Mouse (Mus musculus) lung, embryonic 16.5 days (tissue): ENCODE measurements at regions not wholly inside any gene's neighbourhood (a gene's known extent, or its start where the extent isn't known, plus 50 kb on each side); places are given as distances from the start of the nearest gene placed in this dataset.
A peak's percentile ranks its signal among the peaks of the same experiment; 100 is the strongest.

Experiments
- ATAC-seq: fragments of 200-750 bp; cut with Nextera tagmentation; 2 replicates; pipeline ENCODE4 v1.8.0; 2017; ENCODE audit warnings: low read depth, mild to moderate bottlenecking, moderate library complexity
- H3K27ac ChIP-seq: fragments of 300-500 bp; sonication (generic); 2 replicates; pipeline ENCODE4 v1.5.1; 2014; ENCODE audit warnings: mild to moderate bottlenecking, control low read depth, low read length
- H3K27me3 ChIP-seq: fragments of 300-500 bp; sonication (generic); 2 replicates; pipeline ENCODE4 v1.6.1; 2014; ENCODE audit warnings: low read depth, low read length, mixed read lengths; ENCODE audit not compliant: control insufficient read depth, insufficient read depth
- H3K36me3 ChIP-seq: fragments of 300-500 bp; sonication (generic); 2 replicates; pipeline ENCODE4 v1.6.1; 2014; ENCODE audit warnings: low read length; ENCODE audit not compliant: control insufficient read depth, insufficient read depth
- H3K4me1 ChIP-seq: fragments of 300-500 bp; sonication (generic); replicated peaks from 2 replicates; pipeline ENCODE4 v1.6.1; 2014; ENCODE audit warnings: low read length, mixed read lengths; ENCODE audit not compliant: control insufficient read depth, insufficient read depth
- H3K4me2 ChIP-seq: fragments of 300-500 bp; sonication (generic); 2 replicates; pipeline ENCODE4 v1.6.1; 2014; ENCODE audit warnings: low read depth, low read length, control low read depth
- H3K4me3 ChIP-seq: fragments of 300-500 bp; sonication (generic); 2 replicates; pipeline ENCODE4 v1.5.1; 2014; ENCODE audit warnings: mild to moderate bottlenecking, low read length, control low read depth
- H3K9ac ChIP-seq: fragments of 300-500 bp; sonication (generic); 2 replicates; pipeline ENCODE4 v1.6.1; 2014; ENCODE audit warnings: low read length, control low read depth
- H3K9me3 ChIP-seq: fragments of 300-500 bp; sonication (generic); 2 replicates; pipeline ENCODE4 v1.6.1; 2016; ENCODE audit warnings: low read length; ENCODE audit not compliant: control insufficient read depth
- WGBS: fragments of 180-500 bp; shearing (Covaris S2); extraction: QIAGEN DNeasy Blood & Tissue Kit; methylation state at CpG from one replicate; pipeline ENCODE4 v1.1.7; 2014; 5-methylcytosine and 5-hydroxymethylcytosine counted together

- ATAC-seq, result no peak
- Histone ChIP-seq H3K36me3 (no peaks in the 10 kb centered on the region), H3K9ac (no peak overlapping the region), H3K27ac (no peak overlapping the region), H3K27me3 (no peaks in the 10 kb centered on the region), H3K9me3 (no peaks in the 10 kb centered on the region), H3K4me3 (no peak overlapping the region), H3K4me1 (peaks cover 43% of the 10 kb centered on the region), H3K4me2 (no peak overlapping the region)
- WGBS, result 80% methylated on average over 7 of the region's 7 CpGs
Observed at GRCm38 (mm10) chr8:126696346-126697010, 102.7 kb upstream of the Irf2bp2 start.

GRCm38 (mm10) chr8:126694370-126694769 lies 100.6 kb upstream of the Irf2bp2 start:
- no peak overlapping the region; the same call in 1 of the 2 replicates for H3K9ac ChIP-seq
- no peak overlapping the region; the same call in 1 of the 2 replicates for H3K4me2 ChIP-seq
- no peaks in the 10 kb centered on the region for H3K9me3 ChIP-seq
- no peak for ATAC-seq
- peaks cover 35% of the 10 kb centered on the region for H3K4me1 ChIP-seq
- H3K27me3 ChIP-seq, result no peaks in the 10 kb centered on the region
- H3K27ac ChIP-seq, result peak overlapping the region; percentile 80
- no peak overlapping the region for H3K4me3 ChIP-seq
- 42% methylated on average over 7 of the region's 7 CpGs for WGBS
- H3K36me3 ChIP-seq, result no peaks in the 10 kb centered on the region

- H3K27me3 ChIP-seq, result no peaks in the 10 kb centered on the region
- H3K36me3 ChIP-seq, result no peaks in the 10 kb centered on the region
- no peak overlapping the region for H3K9ac ChIP-seq
- no peak overlapping the region for H3K4me2 ChIP-seq
- peaks cover 31% of the 10 kb centered on the region for H3K4me1 ChIP-seq
- 88% methylated on average over 1 of the region's 1 CpGs for WGBS
- H3K9me3 ChIP-seq, result no peaks in the 10 kb centered on the region
- H3K27ac ChIP-seq, result peak overlapping the region; percentile 80; the same call in 1 of the 2 replicates
- H3K4me3 ChIP-seq, result no peak overlapping the region
- no peak for ATAC-seq
Observed at GRCm38 (mm10) chr8:126693642-126694041, 99.9 kb upstream of the Irf2bp2 start.

GRCm38 (mm10) chr8:126692711-126693110 lies 98.9 kb upstream of the Irf2bp2 start:
- no peak overlapping the region for H3K4me2 ChIP-seq
- no peak overlapping the region for H3K4me3 ChIP-seq
- WGBS, result 80% methylated on average over 3 of the region's 3 CpGs
- H3K9me3 ChIP-seq, result no peaks in the 10 kb centered on the region
- H3K27me3 ChIP-seq, result no peaks in the 10 kb centered on the region
- no peak overlapping the region for H3K9ac ChIP-seq
- 0 out of 2 replicates have a peak, but pooled peaks have one; percentile 10 for ATAC-seq
- peak overlapping the region; percentile 78 for H3K27ac ChIP-seq
- peaks cover 24% of the 10 kb centered on the region for H3K4me1 ChIP-seq
- no peaks in the 10 kb centered on the region for H3K36me3 ChIP-seq

GRCm38 (mm10) chr8:126692263-126692662 lies 98.5 kb upstream of the Irf2bp2 start:
- WGBS, result 27% methylated on average over 3 of the region's 3 CpGs
- ATAC-seq, result peak; percentile 49

GRCm38 (mm10) chr8:126688450-126688849 lies 94.7 kb upstream of the Irf2bp2 start:
- H3K4me1 ChIP-seq, result peaks cover 20% of the 10 kb centered on the region
- H3K4me2 ChIP-seq, result no peak overlapping the region
- H3K36me3 ChIP-seq, result no peaks in the 10 kb centered on the region
- H3K27me3 ChIP-seq, result no peaks in the 10 kb centered on the region
- 76% methylated on average over 5 of the region's 5 CpGs for WGBS
- H3K9ac ChIP-seq, result no peak overlapping the region
- ATAC-seq, result no peak
- H3K4me3 ChIP-seq, result no peak overlapping the region
- no peak overlapping the region for H3K27ac ChIP-seq
- no peaks in the 10 kb centered on the region for H3K9me3 ChIP-seq

More at GRCm38 (mm10) chr8:126692263-126692662, 98.5 kb upstream of the Irf2bp2 start:
- H3K4me2 ChIP-seq, result no peak overlapping the region
- H3K27me3 ChIP-seq, result no peaks in the 10 kb centered on the region
- no peaks in the 10 kb centered on the region for H3K9me3 ChIP-seq
- no peak overlapping the region for H3K4me3 ChIP-seq
- H3K4me1 ChIP-seq, result peaks cover 24% of the 10 kb centered on the region
- H3K9ac ChIP-seq, result no peak overlapping the region
- no peaks in the 10 kb centered on the region for H3K36me3 ChIP-seq
- H3K27ac ChIP-seq, result peak overlapping the region; percentile 78

- H3K4me2 ChIP-seq, result no peak overlapping the region
- H3K4me1 ChIP-seq, result peaks cover 20% of the 10 kb centered on the region
- no peak for ATAC-seq
- H3K27ac ChIP-seq, result no peak overlapping the region
- no peak overlapping the region for H3K4me3 ChIP-seq
- WGBS, result 61% methylated on average over 6 of the region's 6 CpGs
- H3K9ac ChIP-seq, result no peak overlapping the region
- H3K9me3 ChIP-seq, result no peaks in the 10 kb centered on the region
- H3K36me3 ChIP-seq, result no peaks in the 10 kb centered on the region
- H3K27me3 ChIP-seq, result no peaks in the 10 kb centered on the region
Observed at GRCm38 (mm10) chr8:126688014-126688413, 94.2 kb upstream of the Irf2bp2 start.

GRCm38 (mm10) chr8:126686827-126687226 lies 93.0 kb upstream of the Irf2bp2 start:
- Histone ChIP-seq H3K9ac (no peak overlapping the region), H3K27me3 (no peaks in the 10 kb centered on the region), H3K36me3 (no peaks in the 10 kb centered on the region), H3K9me3 (no peaks in the 10 kb centered on the region), H3K27ac (no peak overlapping the region), H3K4me2 (no peak overlapping the region), H3K4me3 (no peak overlapping the region), H3K4me1 (peaks cover 14% of the 10 kb centered on the region; the same call in 1 of the 2 replicates)
- WGBS, result 83% methylated on average over 4 of the region's 4 CpGs
- ATAC-seq, result no peak

- H3K4me2 ChIP-seq, result no peak overlapping the region
- no peaks in the 10 kb centered on the region for H3K9me3 ChIP-seq
- H3K27me3 ChIP-seq, result no peaks in the 10 kb centered on the region
- no peak for ATAC-seq
- H3K27ac ChIP-seq, result no peak overlapping the region
- H3K36me3 ChIP-seq, result no peaks in the 10 kb centered on the region
- no peak overlapping the region for H3K9ac ChIP-seq
- H3K4me3 ChIP-seq, result no peak overlapping the region
- WGBS, result 71% methylated on average over 6 of the region's 6 CpGs
- H3K4me1 ChIP-seq, result peaks cover 12% of the 10 kb centered on the region; the same call in 1 of the 2 replicates
Observed at GRCm38 (mm10) chr8:126685365-126685764, 91.6 kb upstream of the Irf2bp2 start.
